Mouse (Mus musculus) c-Kit-positive CD71-negative TER-119-negative erythroid progenitor cells, embryonic 14.5 days (primary cell): ENCODE data around the gene Foxb2.
"Not testable (repeated sequence)": the region's sequence is repeated elsewhere in the genome, so short reads cannot be mapped to it uniquely, and the experiment has no call there.

Experiments used
- DNase-seq: peaks from one replicate; pipeline ENCODE4 v3.0.0-alpha.2; 2013; ENCODE audit warnings: low read depth

Foxb2 gene

DNA sequence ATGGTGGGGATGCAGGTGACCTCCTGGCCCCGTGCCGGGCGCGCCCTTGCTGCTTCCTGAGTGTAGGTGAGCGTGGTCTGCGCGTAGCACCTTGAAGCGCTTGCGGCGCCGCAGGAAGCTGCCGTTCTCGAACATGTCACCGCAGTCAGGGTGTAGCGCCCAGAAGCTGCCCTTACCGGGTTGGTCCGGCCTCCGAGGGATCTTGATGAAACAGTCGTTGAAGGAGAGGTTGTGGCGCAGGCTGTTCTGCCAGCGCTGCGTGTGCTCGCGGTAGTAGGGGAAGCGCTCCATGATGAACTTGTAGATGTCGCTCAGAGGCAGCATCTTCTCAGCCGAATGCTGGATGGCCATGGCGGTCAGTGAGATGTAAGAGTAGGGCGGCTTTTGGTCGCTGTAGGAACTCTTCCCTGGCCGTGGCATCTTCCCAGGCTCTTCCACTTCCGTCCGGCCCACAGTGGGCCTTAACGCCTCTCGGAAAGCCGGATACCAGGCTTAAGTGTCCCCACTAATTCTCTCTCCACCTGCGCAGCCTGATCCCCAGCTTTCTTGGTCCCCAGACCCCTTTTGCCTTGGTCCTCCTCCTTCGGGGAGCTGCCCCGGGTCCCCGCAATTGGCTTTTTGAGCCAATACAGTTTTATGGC is at the start of gene Foxb2:
Gene Foxb2 (minus strand): TSS at position 585 of the 641 bp plus-strand sequence.
- DNase-seq = no peak

DNA sequence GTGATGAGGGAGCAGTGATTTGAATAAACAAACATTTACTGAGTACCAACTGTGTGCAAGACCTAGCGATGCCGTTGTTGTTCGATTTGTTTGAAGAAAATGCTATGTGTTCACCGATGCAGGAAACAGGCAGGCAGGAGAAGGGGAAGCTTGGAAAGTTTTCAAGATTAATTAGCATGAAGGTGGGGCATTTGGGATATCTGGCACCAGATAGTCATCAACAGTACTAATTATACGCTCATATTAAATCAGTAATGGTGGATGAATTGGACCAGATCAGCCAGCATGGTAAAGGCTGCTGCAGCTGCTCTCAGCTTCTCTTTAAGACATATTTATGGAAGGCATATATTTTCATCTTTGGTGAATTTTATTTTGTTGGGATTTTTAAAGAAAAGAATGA is 37.9 kb upstream of the Foxb2 start:
- DNase-seq = no peak

DNA sequence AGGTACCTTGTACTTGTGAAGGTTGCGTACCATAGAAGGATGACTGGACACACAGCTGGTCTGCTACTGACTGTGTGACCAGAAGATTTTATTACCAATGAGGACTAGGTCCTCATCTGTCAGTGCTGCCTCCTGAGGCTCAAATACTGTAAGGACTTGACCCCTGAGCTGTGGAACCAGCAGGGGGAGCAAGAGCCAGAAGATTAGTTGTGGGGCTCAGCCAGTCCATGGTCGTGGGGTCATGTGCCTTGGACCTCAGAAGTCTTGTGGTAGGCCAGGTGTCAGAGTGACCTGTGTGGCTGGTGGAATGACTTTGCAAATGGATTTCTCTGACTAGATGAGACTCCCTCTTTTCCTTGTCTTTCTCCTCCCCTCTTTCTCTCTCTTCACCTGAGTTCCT is 29.5 kb upstream of the Foxb2 start:
- DNase-seq = peak; percentile 24

DNA sequence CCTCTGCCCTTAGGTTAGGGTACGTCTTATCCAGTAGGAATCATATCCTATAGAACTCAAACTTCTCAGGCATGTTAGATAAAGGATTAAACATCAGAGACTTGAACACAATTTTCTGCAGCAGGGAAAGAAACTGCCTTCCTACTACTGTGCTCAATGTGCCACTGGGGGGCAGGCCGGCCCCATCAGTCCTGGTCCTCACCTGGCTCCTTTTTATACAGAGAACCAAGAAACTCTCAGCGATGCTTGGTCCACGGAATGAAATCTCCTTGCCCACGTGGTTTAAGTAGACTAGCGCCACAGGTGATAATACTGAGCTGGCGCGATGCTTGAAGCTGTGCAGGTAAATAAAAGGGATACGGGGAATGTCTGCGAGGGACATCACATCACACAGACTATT is 26.1 kb upstream of the Foxb2 start:
- DNase-seq = no peak

DNA sequence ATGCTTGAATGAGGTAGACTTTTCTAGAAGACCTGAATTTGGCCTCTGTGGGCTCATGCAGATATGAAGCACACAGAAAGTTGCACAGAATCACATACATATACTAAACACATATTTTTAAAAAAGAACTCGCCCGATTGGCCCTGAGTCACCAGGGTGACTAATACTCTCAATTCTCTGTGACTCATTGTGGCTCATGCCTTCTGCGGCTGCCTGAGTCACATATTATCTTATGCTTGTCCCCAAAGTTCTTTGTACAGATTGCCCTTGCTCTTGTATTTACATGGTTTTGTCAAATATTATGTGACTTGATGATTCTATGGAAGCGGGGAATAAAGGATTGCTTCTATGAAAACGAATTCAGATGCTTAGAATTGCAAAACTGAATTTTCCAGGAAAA is 25.0 kb upstream of the Foxb2 start:
- DNase-seq = no peak

DNA sequence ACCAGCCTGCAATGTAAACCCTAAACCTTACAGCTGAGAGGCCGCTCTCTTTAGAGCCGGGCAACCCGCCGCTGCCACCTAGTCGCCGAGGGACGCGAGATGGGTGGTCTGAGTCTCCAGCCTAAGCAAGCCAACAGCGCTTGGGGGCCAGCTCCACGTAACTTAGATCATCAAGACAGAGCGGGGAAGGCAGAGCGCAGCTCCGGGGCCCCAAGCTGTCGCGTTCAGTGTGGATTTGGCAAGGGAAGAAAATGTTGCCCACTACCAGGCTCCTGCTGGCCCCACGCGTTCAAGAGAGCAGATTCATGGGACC is 2.8 kb upstream of the Foxb2 start:
- DNase-seq = no peak

DNA sequence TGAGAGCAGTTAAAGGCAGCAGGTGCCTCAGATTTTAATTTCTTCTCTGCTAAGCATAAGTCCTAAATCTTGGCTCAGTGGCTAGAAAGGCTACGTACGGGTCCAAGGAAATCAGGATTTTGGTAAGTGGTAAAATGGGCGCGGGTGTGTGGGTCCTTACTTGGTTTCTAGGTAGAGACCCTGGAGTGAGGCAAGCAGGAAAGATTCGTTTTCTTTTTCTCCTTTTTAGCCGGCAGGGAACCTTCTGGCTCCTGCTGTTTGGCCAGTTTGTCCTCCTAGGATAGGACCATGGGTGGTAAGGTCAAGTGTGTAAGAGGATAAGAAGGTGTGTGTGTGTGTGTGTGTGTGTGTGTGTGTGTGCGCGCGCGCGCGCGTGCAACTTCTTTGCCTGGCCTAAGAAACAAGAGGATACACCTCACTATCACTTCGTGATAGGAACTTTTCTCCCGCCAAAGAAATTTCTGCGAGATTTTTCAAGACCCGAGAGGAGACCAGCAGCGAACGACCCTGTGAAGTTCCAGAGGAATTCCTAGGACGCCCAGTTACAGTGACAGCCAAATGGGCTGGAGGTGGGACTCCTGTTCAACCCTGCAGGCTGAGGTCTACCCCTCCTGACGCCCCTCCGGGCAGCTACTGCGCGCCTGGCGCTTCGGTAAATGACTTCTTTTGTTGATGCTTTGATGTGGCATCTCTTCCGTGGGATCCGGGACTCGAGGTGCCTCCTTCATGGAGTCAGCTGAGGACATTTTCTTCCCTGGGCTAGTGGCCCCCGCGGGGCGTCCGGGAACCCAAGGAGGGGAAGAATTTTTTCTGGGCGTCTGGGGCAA is 2.2 kb upstream of the Foxb2 start:
- no peak for DNase-seq

DNA sequence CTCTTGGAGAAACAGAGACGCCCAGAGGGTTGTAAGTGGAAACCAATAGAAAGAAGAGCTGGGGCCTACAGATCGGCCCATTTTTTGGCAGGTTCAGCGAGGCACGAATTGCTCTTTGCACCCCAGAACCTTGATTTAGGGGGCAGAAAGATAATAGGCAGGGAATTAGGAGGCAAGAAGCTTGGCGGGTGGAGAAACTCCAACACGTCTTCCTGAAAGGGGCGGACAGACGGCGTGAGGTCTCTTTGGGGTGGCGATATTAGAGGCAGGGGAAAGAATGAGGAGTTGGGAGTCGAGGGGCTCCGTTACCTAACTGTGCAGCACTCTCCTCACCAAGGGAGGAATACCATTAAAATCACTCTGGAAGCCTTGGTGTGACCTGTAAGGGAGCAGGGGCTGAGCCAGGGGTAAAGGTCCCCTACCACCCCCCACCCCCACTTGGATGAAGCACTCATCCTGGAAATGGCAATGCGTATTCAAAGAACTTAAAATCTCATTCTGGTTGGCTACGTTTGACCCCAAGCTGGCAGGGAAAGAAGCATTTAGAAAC is 1.5 kb upstream of the Foxb2 start:
- no peak for DNase-seq

DNA sequence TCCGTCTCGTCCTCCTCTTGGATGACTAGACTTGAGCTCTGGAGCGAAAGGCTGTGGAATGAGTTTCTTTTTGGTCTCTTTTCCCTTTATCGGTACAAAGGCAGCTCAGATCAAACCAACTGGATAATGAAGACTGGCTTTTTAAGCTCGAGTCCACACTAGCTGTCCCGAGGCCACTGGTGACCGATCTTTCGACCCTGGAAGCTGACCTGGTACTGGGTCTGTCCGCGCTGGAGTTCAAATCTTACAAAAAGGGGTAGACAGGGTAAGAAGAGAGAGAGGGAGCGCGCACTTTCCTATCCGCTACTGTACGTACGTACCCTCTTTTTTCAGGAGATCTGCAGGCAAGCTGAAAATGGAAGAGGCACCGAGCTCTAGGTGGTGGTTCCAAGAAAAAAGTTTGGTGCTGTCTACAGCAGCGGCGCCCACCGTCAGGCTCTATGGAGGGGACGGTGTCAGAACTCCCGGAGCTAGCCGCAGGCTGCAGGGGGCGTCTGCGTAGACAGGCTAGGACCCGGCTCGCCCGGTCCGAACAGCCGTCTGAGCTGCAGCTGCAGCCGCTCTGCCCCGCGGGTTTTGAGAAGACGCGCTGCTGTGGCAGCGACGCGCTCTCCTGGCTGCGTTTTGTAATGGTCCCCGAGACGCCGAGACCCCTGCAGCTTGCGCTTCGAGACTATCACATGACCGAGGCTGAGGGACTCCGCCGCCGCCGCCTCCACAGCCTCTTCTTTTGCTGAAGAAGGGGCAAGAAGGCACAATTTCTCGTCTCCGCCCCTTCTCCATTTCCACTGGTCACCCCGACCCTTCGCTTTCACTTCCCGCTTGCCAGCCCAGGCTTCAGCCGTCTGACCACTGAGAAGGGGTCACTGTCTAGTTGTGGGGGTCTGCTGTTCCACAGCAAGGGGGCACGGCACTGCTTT is 597 bp upstream of the Foxb2 start:
- no peak for DNase-seq

DNA sequence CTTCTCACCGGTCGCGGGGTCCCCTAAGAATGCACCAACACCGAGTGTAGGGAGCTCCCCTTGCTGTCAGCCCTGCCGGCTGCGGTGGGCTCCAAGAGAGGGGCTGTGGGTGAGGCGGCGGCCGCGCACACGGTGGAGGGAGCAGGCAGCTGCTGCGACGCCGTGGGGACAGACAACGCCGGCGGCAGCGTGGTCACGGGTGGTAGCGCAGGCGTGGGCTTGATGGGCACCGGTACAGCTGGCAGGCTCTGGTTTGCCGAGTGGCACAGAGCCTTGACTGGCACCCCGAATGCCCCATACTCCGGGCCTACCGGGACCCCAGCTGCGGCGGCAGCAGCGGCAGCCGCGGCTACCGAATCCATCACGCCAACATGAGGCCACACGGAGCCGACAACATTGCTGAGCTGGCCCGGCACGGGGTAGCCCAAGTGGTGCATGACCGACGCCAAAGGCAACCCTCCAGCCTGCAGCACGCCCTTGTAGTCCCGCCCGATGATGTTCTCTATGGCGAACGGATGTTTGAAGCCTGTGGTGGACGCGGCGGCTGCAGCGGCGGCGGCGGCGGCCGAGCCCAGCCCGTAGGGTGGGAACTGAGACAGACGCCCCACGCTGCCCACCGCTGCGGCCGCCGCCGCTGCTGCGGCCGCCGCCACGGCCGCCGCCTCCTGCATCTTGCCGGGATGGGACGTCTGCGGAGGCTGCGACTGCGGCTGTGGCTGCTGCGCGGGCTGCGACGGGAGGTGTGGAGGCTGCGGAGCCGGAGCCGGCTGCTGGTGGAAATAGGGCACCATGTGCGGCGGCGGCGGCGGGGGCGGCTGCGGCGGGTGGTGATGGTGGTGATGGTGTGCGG is 1.0 kb downstream of the Foxb2 start:
- no peak for DNase-seq

DNA sequence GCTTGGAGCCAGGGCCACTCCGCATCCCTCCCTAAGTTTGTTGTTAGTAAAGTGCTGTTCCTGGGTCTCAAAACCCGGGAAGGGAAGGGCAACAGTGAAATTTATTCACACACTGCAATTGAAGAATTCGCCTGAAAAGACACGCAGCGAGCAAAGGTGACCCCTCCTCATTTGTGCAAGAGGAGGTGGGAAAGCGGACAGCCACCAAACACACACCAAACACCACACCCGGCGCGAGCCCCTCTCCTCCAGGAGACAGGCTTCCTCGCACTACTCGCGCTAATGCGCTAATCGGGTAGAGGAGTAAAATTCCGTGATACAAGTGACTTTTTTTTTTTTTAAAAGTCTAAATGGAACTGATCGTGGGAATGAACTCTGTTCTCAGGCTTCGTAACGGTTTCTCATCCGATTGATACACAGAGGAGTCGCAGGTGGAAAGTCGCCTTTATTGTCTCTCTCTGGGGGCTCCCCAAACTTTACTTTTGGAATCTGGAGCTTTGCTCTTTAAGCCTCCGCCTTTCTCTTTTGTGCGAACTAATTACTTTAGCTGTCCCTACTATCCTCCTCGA is 2.3 kb downstream of the Foxb2 start:
- DNase-seq = no peak

DNA sequence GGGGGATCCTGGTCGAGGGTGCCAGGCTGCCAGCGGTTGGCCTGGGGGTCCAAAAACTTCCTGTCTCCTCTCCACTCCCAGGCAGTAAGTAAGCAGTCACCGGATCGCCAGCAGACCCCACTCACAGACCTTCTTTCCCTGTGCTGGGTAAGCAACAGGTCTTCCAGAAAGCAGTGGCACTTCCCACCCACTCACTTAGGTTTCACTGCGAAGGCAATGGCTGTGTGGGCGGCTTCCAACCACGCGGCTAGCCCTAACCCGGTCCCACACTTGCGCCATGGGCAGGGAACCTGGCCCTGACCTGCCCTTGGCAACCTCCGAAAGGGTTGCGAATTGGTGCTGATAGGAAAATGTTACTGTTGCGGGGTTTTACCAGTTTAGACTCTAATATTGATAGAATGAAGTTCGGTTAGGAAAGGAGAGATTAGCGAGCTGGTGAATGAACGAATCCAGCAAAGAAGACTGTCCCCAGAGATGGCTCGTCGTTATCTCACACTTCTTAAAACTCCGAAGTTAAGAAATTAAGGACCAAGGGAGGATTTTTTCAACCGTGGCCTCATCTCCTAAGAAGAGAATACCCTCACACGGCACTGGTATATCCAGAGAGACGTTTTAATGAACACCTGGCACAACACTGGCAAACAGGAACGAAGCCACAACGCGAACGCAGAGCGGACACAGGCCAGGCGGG is 3.0 kb downstream of the Foxb2 start:
- no peak for DNase-seq

DNA sequence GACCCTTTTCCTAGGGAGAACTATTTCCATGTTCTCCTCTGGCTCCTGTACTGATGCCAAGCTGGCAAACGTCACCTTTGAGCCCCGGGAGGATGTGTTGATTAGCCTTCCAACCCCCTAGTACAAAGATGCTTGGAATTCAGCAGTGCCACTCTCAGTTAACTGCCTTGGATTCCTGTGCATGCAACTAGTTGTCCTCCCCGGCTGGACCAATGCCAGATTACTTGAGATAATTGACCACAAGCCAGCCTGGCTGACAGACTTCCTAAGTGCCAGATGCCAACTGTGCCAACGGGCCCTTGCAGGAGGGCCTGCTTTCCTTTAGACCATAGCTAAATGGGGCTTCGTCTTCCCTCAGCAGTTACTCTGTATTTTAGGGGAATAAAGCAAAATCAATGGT is 5.1 kb downstream of the Foxb2 start:
- DNase-seq = no peak

DNA sequence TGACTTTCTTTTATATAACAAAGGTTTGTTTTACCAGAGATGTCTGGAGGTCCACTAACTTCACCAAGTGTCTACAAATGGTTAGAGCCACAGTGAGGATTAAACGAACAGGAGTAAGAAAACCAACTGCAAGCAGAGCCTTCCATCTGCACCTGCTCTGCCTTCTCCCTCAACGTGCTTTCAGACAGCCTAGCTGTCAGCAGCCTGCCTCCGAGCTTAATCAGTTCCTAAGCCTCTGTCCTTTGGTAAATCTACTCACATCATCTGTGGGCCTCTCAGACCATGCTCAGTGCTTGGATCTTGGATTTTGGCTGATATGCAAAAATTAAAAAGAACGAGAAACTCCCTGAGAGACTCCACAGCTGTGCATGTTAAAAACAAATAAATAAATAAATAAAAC is 15.0 kb downstream of the Foxb2 start:
- DNase-seq = no peak

DNA sequence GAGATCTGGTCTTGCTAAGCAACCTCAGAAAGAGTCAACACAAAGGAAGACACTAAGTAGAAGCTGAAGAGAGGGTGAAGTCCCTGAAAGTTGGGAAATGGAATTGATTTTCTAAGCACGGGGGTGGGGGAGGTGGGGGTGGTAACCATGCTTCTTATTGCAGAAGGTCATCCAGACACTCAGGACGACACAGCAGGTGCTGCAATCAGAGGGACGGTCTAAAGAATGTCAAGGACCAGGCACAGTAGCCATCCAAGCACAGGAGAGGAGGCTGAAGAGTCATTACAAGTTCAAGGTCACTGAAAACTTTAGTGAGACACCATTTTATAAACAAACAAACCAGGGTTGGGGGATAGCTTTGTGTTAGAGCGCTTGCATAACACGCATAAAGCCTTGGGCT is 16.9 kb downstream of the Foxb2 start:
- no peak for DNase-seq

DNA sequence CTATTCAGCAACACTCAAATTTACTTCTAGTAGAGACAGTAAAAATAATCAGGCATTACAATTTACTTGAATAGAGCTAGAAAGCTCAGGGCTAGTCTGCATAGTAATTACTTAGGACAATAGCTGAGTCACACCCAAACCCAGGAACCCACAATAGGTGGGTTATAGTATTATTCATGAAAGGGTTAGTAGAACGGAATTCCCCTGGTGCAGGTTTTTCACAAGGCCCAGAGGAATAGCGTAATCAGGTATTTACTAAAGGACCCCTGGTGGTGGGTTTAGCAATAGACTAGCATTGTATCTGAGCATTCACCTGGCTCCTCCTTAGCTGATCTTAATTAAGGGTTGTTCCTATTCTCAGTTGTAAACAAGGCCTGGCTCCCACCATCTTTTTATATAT is 29.5 kb downstream of the Foxb2 start:
- DNase-seq = not testable (repeated sequence)

DNA sequence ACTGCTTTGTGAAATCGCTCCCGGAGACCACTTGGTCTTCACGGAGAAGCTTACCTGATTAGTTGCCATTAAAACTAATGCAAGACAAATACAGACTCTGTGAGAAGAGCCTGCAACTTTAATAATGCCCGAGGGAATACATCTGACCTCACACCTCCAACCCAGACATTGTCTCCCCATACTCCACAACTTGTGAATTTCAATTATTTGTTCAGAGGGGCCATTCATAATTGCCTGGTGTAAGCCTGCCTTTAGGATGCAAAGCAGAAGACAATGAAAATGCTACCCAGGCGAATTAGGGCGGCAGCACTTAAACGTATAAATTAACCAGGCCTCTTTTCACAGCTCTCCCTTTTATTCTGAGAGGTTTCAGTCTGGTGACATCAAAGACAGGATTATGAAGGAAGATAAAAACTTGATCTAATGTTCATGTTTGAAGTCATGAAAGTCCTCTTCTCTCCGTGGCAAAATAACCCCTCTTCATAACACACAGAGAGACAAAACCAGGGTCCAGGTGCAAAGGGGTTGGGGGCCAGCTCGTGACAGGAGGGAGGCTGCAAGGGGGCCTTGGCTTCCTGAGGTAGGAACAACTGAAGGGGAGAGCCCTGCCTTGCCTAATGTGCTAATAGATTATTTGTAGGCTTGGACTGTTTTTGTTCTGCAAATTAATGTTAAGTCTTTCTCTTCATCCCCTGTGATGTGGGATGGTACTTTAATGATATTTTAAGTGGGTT is 31.9 kb downstream of the Foxb2 start:
- DNase-seq = no peak

DNA sequence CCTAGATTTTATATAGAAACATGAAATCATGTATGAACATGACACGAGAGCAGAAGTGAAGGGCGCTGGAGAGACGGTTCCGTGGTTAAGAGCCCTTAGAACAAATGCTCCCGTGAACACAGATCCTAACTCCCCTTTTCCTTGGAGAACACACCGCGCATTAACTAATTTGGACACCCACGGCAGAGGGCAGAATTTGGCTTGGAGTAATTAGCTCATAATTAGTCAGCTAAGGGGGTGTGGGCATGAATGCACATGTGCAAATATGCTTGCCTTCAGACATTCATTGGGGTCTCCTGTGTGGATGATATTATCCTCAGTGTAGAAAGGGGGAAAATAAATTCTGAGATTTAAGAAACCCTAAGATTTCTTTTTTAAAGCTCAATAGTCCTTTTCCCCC is 32.6 kb downstream of the Foxb2 start:
- no peak for DNase-seq

DNA sequence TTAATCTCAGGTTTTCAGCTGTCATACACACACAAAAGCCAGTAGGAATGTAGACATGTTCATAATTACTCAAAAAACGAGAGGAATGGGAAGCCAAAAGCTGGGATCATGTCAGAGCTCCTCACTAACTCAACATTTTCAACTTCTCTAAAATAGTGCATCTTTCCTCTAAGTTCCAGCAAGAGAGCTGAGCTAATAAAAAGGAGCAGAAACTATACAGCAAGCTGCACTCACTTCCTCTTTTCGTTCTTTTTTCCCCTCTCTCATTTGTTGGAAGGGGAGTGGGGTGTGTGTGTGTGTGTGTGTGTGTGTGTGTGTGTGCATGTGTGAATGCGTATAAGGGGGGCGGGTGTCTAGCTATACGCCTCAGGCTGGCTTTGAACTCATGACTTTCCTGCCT is 45.9 kb downstream of the Foxb2 start:
- DNase-seq = no peak

DNA sequence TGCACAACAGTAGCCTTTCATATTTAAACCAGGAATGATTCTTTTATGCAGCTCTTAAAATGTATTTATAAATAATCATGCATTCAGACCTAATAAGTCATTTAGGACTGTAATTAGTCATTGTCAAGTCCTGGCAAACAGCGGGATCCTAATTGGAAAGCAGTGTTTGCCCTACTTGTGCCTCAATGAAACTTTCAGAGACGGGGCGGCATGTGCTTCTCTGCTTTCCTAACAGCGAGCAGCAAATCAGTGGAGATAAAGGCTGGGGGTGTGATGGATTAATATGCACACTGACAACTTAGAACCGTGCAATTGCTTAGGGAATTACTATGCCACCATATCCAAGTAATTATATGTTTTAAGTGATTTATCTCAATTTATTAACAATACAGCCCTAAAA is 48.4 kb downstream of the Foxb2 start:
- no peak for DNase-seq
